Mouse (Mus musculus): Measurements from ENCODE around the gene Gmip.

DNA sequence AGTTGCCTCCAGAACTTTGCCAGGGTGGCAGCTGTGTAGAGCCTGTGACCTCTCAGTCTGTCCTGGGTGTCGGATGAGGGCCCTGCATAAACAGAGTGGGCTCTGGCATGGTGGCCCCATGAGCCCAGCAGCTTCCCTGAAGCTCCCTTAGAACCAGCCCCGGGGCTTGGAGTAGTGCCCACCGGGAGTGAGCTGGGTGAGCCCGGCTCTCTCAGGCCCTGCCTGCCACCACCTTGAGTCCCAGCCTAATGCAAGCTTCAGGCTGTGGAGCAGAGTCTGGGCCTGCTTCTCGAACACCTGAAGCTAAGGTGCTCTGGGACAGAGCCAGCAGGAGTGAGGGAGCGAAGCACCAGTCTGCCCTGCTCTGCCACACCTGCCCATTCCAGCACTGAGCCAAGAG lies 62.4 kb downstream of the Gmip start:
- no peak for TF ChIP-seq POLR2A (IDR thresholded peaks at IDR 0.05; ENCODE audit: borderline replicate concordance, extremely low read depth, insufficient read depth, insufficient read length, poor library complexity, severe bottlenecking)
- no peak for TF ChIP-seq CTCF (IDR thresholded peaks at IDR 0.05; ENCODE audit: borderline replicate concordance, extremely low read depth, insufficient read depth, insufficient read length)
